Mouse (Mus musculus) hindbrain, postnatal 0 days (tissue): ENCODE results near the gene Atp1b1. TPM values are rescaled to one million over a fixed set of nuclear protein-coding genes. Genes with fewer than 3 reads are reported as not detected.

Experiments
- ATAC-seq: fragments of 200-750 bp; cut with Nextera tagmentation; 2 replicates; pipeline ENCODE4 v1.8.0; 2017; ENCODE audit warnings: mild to moderate bottlenecking, moderate TSS enrichment, moderate library complexity
- DNase-seq: peaks from one replicate; pipeline ENCODE4 v3.0.0-alpha.2; 2015; ENCODE audit warnings: low spot score
- H3K27ac ChIP-seq: fragments of 300-500 bp; sonication (generic); 2 replicates; pipeline ENCODE4 v1.5.1; 2014; ENCODE audit warnings: mild to moderate bottlenecking
- H3K27me3 ChIP-seq: fragments of 300-500 bp; sonication (generic); 2 replicates; pipeline ENCODE4 v1.6.1; 2014; ENCODE audit warnings: low read length, mixed read lengths; ENCODE audit not compliant: insufficient read depth
- H3K36me3 ChIP-seq: fragments of 300-500 bp; sonication (generic); 2 replicates; pipeline ENCODE4 v1.6.1; 2014; ENCODE audit warnings: low read length, mixed read lengths; ENCODE audit not compliant: insufficient read depth
- H3K4me1 ChIP-seq: fragments of 300-500 bp; sonication (generic); 2 replicates; pipeline ENCODE4 v1.6.1; 2014; ENCODE audit warnings: antibody characterized with exemption, low read length, mixed read lengths; ENCODE audit not compliant: insufficient read depth
- H3K4me2 ChIP-seq: fragments of 300-500 bp; sonication (generic); 2 replicates; pipeline ENCODE4 v1.6.1; 2014; ENCODE audit warnings: low read depth, mild to moderate bottlenecking, low read length, moderate library complexity, mixed read lengths
- H3K4me3 ChIP-seq: fragments of 300-500 bp; sonication (generic); 2 replicates; pipeline ENCODE4 v1.5.1; 2014; ENCODE audit warnings: low read length
- H3K9ac ChIP-seq: fragments of 300-500 bp; sonication (generic); replicated peaks from 2 replicates; pipeline ENCODE4 v1.6.1; 2014; ENCODE audit warnings: mild to moderate bottlenecking, low read length, moderate library complexity, mixed read lengths
- H3K9me3 ChIP-seq: fragments of 300-500 bp; sonication (generic); 2 replicates; pipeline ENCODE4 v1.6.1; 2016; ENCODE audit warnings: low read length, mixed read lengths
- CTCF ChIP-seq: IDR thresholded peaks from 2 replicates; pipeline ENCODE4 v1.5.1; 2016; ENCODE audit warnings: antibody characterized with exemption, control low read depth, low read depth
- WGBS: fragments of 180-500 bp; shearing (Covaris S2); extraction: QIAGEN DNeasy Blood & Tissue Kit; methylation state at CpG from one replicate; pipeline ENCODE4 v1.1.7; 2014; 5-methylcytosine and 5-hydroxymethylcytosine counted together
- polyA plus RNA-seq: library from polyadenylated mRNA; unstranded; fragments of >200 nt; fragmentation: Nextera tagmentation; extraction: Ambion mirVana; gene quantifications from 2 replicates; pipeline ENCODE4 v1.2.1, GENCODE M21; 2015
- total RNA-seq: library from RNA; depleted of rRNA; stranded (reverse); fragments of >200 nt; gene quantifications from 2 replicates; pipeline ENCODE4 v1.2.3, GENCODE M21; 2014

The Atp1b1 gene
- total and polyA plus RNA-seq, 2 experiments from 2014 or later = 283 to 629 TPM

GRCm38 (mm10) chr1:164492476-164492875 is 34.3 kb upstream of the Atp1b1 start:
- WGBS = 86% methylated on average over 3 of the region's 3 CpGs
- Histone ChIP-seq H3K9me3 (no peaks in the 10 kb centered on the region), H3K9ac (no peak overlapping the region), H3K4me1 (no peaks in the 10 kb centered on the region), H3K27ac (no peak overlapping the region), H3K27me3 (no peaks in the 10 kb centered on the region), H3K36me3 (no peaks in the 10 kb centered on the region), H3K4me3 (no peak overlapping the region), H3K4me2 (no peak overlapping the region)
- no peak for TF ChIP-seq CTCF
- ATAC-seq = no peak
- no peak for DNase-seq

GRCm38 (mm10) chr1:164489961-164490594 is 31.9 kb upstream of the Atp1b1 start:
- no peak overlapping the region for H3K27ac ChIP-seq
- 87% methylated on average over 3 of the region's 3 CpGs for WGBS
- TF ChIP-seq CTCF = no peak
- H3K4me1 ChIP-seq = no peaks in the 10 kb centered on the region
- no peak overlapping the region for H3K4me2 ChIP-seq
- no peak overlapping the region for H3K4me3 ChIP-seq
- no peaks in the 10 kb centered on the region for H3K27me3 ChIP-seq
- H3K9ac ChIP-seq = no peak overlapping the region
- DNase-seq (no peak), ATAC-seq (no peak)
- H3K9me3 ChIP-seq = no peaks in the 10 kb centered on the region
- no peaks in the 10 kb centered on the region for H3K36me3 ChIP-seq

GRCm38 (mm10) chr1:164483728-164484127 is 25.6 kb upstream of the Atp1b1 start:
- DNase-seq = no peak
- no peak overlapping the region for H3K4me3 ChIP-seq
- H3K36me3 ChIP-seq = no peaks in the 10 kb centered on the region
- no peaks in the 10 kb centered on the region for H3K9me3 ChIP-seq
- no peaks in the 10 kb centered on the region for H3K4me1 ChIP-seq
- no peak for ATAC-seq
- no peak overlapping the region for H3K9ac ChIP-seq
- H3K27me3 ChIP-seq = no peaks in the 10 kb centered on the region
- no peak overlapping the region for H3K27ac ChIP-seq
- TF ChIP-seq CTCF = no peak
- no peak overlapping the region for H3K4me2 ChIP-seq

GRCm38 (mm10) chr1:164482833-164483232 is 24.7 kb upstream of the Atp1b1 start:
- WGBS = 77% methylated on average over 3 of the region's 3 CpGs
- H3K36me3 ChIP-seq = no peaks in the 10 kb centered on the region
- no peak for DNase-seq
- H3K27ac ChIP-seq = no peak overlapping the region
- H3K9ac ChIP-seq = no peak overlapping the region
- no peaks in the 10 kb centered on the region for H3K9me3 ChIP-seq
- H3K4me2 ChIP-seq = no peak overlapping the region
- ATAC-seq = no peak
- H3K27me3 ChIP-seq = no peaks in the 10 kb centered on the region
- H3K4me1 ChIP-seq = no peaks in the 10 kb centered on the region
- no peak overlapping the region for H3K4me3 ChIP-seq
- no peak for TF ChIP-seq CTCF

- ATAC-seq (no peak), DNase-seq (no peak)
- no peak for TF ChIP-seq CTCF
- H3K4me3 ChIP-seq = no peak overlapping the region
- H3K4me1 ChIP-seq = no peaks in the 10 kb centered on the region
- H3K27ac ChIP-seq = no peak overlapping the region
- no peaks in the 10 kb centered on the region for H3K27me3 ChIP-seq
- no peaks in the 10 kb centered on the region for H3K36me3 ChIP-seq
- no peak overlapping the region for H3K9ac ChIP-seq
- no peak overlapping the region for H3K4me2 ChIP-seq
- no peaks in the 10 kb centered on the region for H3K9me3 ChIP-seq
- WGBS = 52% methylated on average over 9 of the region's 9 CpGs
Measured at GRCm38 (mm10) chr1:164481645-164482354, 23.6 kb upstream of the Atp1b1 start.

- H3K27me3 ChIP-seq = no peaks in the 10 kb centered on the region
- DNase-seq = no peak
- H3K27ac ChIP-seq = no peak overlapping the region
- no peaks in the 10 kb centered on the region for H3K4me1 ChIP-seq
- no peak overlapping the region for H3K4me3 ChIP-seq
- no peak overlapping the region for H3K9ac ChIP-seq
- no peaks in the 10 kb centered on the region for H3K36me3 ChIP-seq
- WGBS = 85% methylated on average over 5 of the region's 5 CpGs
- no peak for TF ChIP-seq CTCF
- no peak for ATAC-seq
- no peaks in the 10 kb centered on the region for H3K9me3 ChIP-seq
- H3K4me2 ChIP-seq = no peak overlapping the region
Measured at GRCm38 (mm10) chr1:164480755-164481644, 22.8 kb upstream of the Atp1b1 start.
